Mouse (Mus musculus) liver, embryonic 16.5 days (tissue): ENCODE results near the gene Smim5. TPM values are rescaled to one million over a fixed set of nuclear protein-coding genes. Genes with fewer than 3 reads are reported as not detected.
A peak's percentile ranks its signal among the peaks of the same experiment; 100 is the strongest.

ENCODE experiments used
- ATAC-seq: fragments of 200-750 bp; cut with Nextera tagmentation; 2 replicates; pipeline ENCODE4 v1.8.0; 2017; ENCODE audit warnings: low read depth, mild to moderate bottlenecking, moderate number of reproducible peaks, moderate library complexity
- H3K27ac ChIP-seq: fragments of 300-500 bp; sonication (generic); 2 replicates; pipeline ENCODE4 v1.5.1; 2014; ENCODE audit warnings: mild to moderate bottlenecking, low read length
- H3K27me3 ChIP-seq: fragments of 300-500 bp; sonication (generic); 2 replicates; pipeline ENCODE4 v1.6.1; 2014; ENCODE audit warnings: low read depth, low read length, mixed read lengths; ENCODE audit not compliant: control insufficient read depth, insufficient read depth
- H3K36me3 ChIP-seq: fragments of 300-500 bp; sonication (generic); 2 replicates; pipeline ENCODE4 v1.6.1; 2014; ENCODE audit warnings: mild to moderate bottlenecking; ENCODE audit not compliant: control insufficient read depth, insufficient read depth
- H3K4me1 ChIP-seq: fragments of 300-500 bp; sonication (generic); 2 replicates; pipeline ENCODE4 v1.6.1; 2014; ENCODE audit warnings: low read depth, low read length, mixed read lengths; ENCODE audit not compliant: control insufficient read depth
- H3K4me2 ChIP-seq: fragments of 300-500 bp; sonication (generic); 2 replicates; pipeline ENCODE4 v1.6.1; 2014; ENCODE audit warnings: low read depth, low read length, mixed read lengths
- H3K4me3 ChIP-seq: fragments of 300-500 bp; sonication (generic); 2 replicates; pipeline ENCODE4 v1.5.1; 2014; ENCODE audit warnings: low read depth, mild to moderate bottlenecking, low read length
- H3K9ac ChIP-seq: fragments of 300-500 bp; sonication (generic); 2 replicates; pipeline ENCODE4 v1.6.1; 2014; ENCODE audit warnings: low read depth, low read length
- H3K9me3 ChIP-seq: fragments of 300-500 bp; sonication (generic); replicated peaks from 2 replicates; pipeline ENCODE4 v1.6.1; 2016; ENCODE audit warnings: low read length; ENCODE audit not compliant: control insufficient read depth
- WGBS: fragments of 180-500 bp; shearing (Covaris S2); extraction: QIAGEN DNeasy Blood & Tissue Kit; methylation state at CpG from one replicate; pipeline ENCODE4 v1.1.7; 2014; ENCODE audit not compliant: insufficient replicate concordance; 5-methylcytosine and 5-hydroxymethylcytosine counted together
- polyA plus RNA-seq: library from polyadenylated mRNA; unstranded; fragments of >200 nt; fragmentation: Nextera tagmentation; extraction: Ambion mirVana; gene quantifications from 2 replicates; pipeline ENCODE4 v1.2.1, GENCODE M21; 2015

Gene Smim5
- polyA plus RNA-seq, 1 experiment from 2014 or later = 30.1 TPM

- H3K9ac ChIP-seq = peak overlapping the region; percentile 82
- H3K9me3 ChIP-seq = no peaks in the 10 kb centered on the region
- H3K4me3 ChIP-seq = peak overlapping the region; percentile 72
- WGBS = 25% methylated on average over 8 of the region's 8 CpGs
- ATAC-seq = no peak
- H3K4me1 ChIP-seq = peaks cover 72% of the 10 kb centered on the region
- H3K27me3 ChIP-seq = no peaks in the 10 kb centered on the region
- H3K36me3 ChIP-seq = peaks cover 9% of the 10 kb centered on the region
- H3K4me2 ChIP-seq = peak overlapping the region; percentile 67
- peak overlapping the region; percentile 98 for H3K27ac ChIP-seq
These were observed 983 bp downstream of the Smim5 start for GRCm38 (mm10) chr11:115900561-115901337.

- Histone ChIP-seq H3K36me3 (peaks cover 17% of the 10 kb centered on the region), H3K4me3 (peak overlapping the region; percentile 72), H3K4me2 (peak overlapping the region; percentile 67), H3K9me3 (no peaks in the 10 kb centered on the region), H3K27ac (peak overlapping the region; percentile 98), H3K27me3 (no peaks in the 10 kb centered on the region), H3K4me1 (peaks cover 80% of the 10 kb centered on the region), H3K9ac (peak overlapping the region; percentile 82)
- 16% methylated on average over 9 of the region's 9 CpGs for WGBS
- ATAC-seq = peak; percentile 50
These were observed 1.8 kb downstream of the Smim5 start for GRCm38 (mm10) chr11:115901338-115902161.

- H3K4me3 ChIP-seq = peak overlapping the region; percentile 72
- H3K4me1 ChIP-seq = peaks cover 81% of the 10 kb centered on the region
- 17% methylated on average over 5 of the region's 5 CpGs for WGBS
- peak overlapping the region; percentile 67 for H3K4me2 ChIP-seq
- peak overlapping the region; percentile 82 for H3K9ac ChIP-seq
- no peaks in the 10 kb centered on the region for H3K27me3 ChIP-seq
- H3K27ac ChIP-seq = peak overlapping the region; percentile 98
- no peak for ATAC-seq
- no peaks in the 10 kb centered on the region for H3K9me3 ChIP-seq
- peaks cover 23% of the 10 kb centered on the region for H3K36me3 ChIP-seq
These were observed 2.4 kb downstream of the Smim5 start for GRCm38 (mm10) chr11:115902177-115902576.

- no peaks in the 10 kb centered on the region for H3K27me3 ChIP-seq
- H3K4me1 ChIP-seq = peaks cover 81% of the 10 kb centered on the region
- H3K27ac ChIP-seq = peak overlapping the region; percentile 98
- peak overlapping the region; percentile 82 for H3K9ac ChIP-seq
- H3K4me3 ChIP-seq = peak overlapping the region; percentile 72
- no peak for ATAC-seq
- no peaks in the 10 kb centered on the region for H3K9me3 ChIP-seq
- peak overlapping the region; percentile 67 for H3K4me2 ChIP-seq
- WGBS = 25% methylated on average over 1 of the region's 1 CpGs
- H3K36me3 ChIP-seq = peaks cover 27% of the 10 kb centered on the region
These were observed 3.1 kb downstream of the Smim5 start for GRCm38 (mm10) chr11:115902831-115903230.

GRCm38 (mm10) chr11:115903384-115904230 lies 3.8 kb downstream of the Smim5 start:
- WGBS = 16% methylated on average over 11 of the region's 11 CpGs
- no peaks in the 10 kb centered on the region for H3K9me3 ChIP-seq
- H3K4me2 ChIP-seq = peak overlapping the region; percentile 67
- H3K4me3 ChIP-seq = peak overlapping the region; percentile 72
- ATAC-seq = peak; percentile 89
- H3K9ac ChIP-seq = peak overlapping the region; percentile 82
- peak overlapping the region; percentile 98 for H3K27ac ChIP-seq
- H3K27me3 ChIP-seq = no peaks in the 10 kb centered on the region
- H3K36me3 ChIP-seq = peaks cover 29% of the 10 kb centered on the region
- peaks cover 79% of the 10 kb centered on the region for H3K4me1 ChIP-seq

GRCm38 (mm10) chr11:115904231-115904955 lies 4.6 kb downstream of the Smim5 start:
- Histone ChIP-seq H3K9ac (peak overlapping the region; percentile 49), H3K4me3 (peak overlapping the region; percentile 72), H3K27ac (peak overlapping the region; percentile 98), H3K4me1 (peaks cover 76% of the 10 kb centered on the region), H3K4me2 (peak overlapping the region; percentile 67), H3K36me3 (peaks cover 29% of the 10 kb centered on the region), H3K9me3 (no peaks in the 10 kb centered on the region), H3K27me3 (no peaks in the 10 kb centered on the region)
- no peak for ATAC-seq
- WGBS = 38% methylated on average over 8 of the region's 8 CpGs

GRCm38 (mm10) chr11:115904956-115905790 lies 5.4 kb downstream of the Smim5 start:
- Histone ChIP-seq H3K9ac (peak overlapping the region; percentile 49), H3K27me3 (no peaks in the 10 kb centered on the region), H3K4me2 (peak overlapping the region; percentile 67; the same call in 1 of the 2 replicates), H3K36me3 (peaks cover 29% of the 10 kb centered on the region), H3K27ac (peak overlapping the region; percentile 98), H3K9me3 (no peaks in the 10 kb centered on the region), H3K4me1 (peaks cover 71% of the 10 kb centered on the region), H3K4me3 (no peak overlapping the region)
- 75% methylated on average over 16 of the region's 16 CpGs for WGBS
- no peak for ATAC-seq
